Mouse (Mus musculus): Measurements from ENCODE around the gene Atg3. TPM values are rescaled to one million over a fixed set of nuclear protein-coding genes. Genes with fewer than 3 reads are reported as not detected.
A peak's percentile ranks its signal among the peaks of the same experiment; 100 is the strongest.

Atg3 gene
- 9.3 and 14.0 TPM in 2 replicates for total RNA-seq (2012; rRNA removed)

GRCm38 (mm10) chr16:45158522-45159388 lies at the start of gene Atg3, which contains the start of gene Slc35a5:
Atg3 (plus strand) TSS chr16:45158785.
Slc35a5 (minus strand) TSS chr16:45158706.
- TF ChIP-seq HCFC1 (IDR thresholded peaks at IDR 0.05; ENCODE audit: borderline replicate concordance, insufficient read depth, low read length) (0 out of 2 replicates have a peak, but pooled peaks have one; percentile 21), ZNF384 (IDR thresholded peaks at IDR 0.05; ENCODE audit: low read depth, low read length) (no peak)
- H3K9me3 ChIP-seq (ENCODE audit: control insufficient read depth, insufficient read depth, low read depth, low read length): no peaks in the 10 kb centered on the region
- peak; percentile 94 for DNase-seq (ENCODE audit: low read depth, low spot score)
- in situ Hi-C loops (cut with MboI; ENCODE audit: low sequenced_read_pairs in 2 of 2, unreplicated experiment in 2 of 2): no loop called here
- H3K4me1 ChIP-seq (ENCODE audit: control insufficient read depth in 2 of 2, insufficient read depth in 2 of 2, low read length in 2 of 2, poor library complexity in 1 of 2): peaks cover 0 to 5% of the 10 kb centered on the region in 2 experiments; a peak in 1 of 4 replicates
- peak within 1 kb of the TSS; percentile 93 to 97 for H3K4me3 ChIP-seq (ENCODE audit: insufficient read depth in 1 of 2, low read depth in 1 of 2, low read length in 2 of 2, poor library complexity in 1 of 2, severe bottlenecking in 1 of 2)
- no peaks in the 10 kb centered on the region for H3K36me3 ChIP-seq (ENCODE audit: control insufficient read depth, insufficient read depth, low read length, poor library complexity, severe bottlenecking)
- H3K27ac ChIP-seq (ENCODE audit: insufficient read depth, low read depth, low read length, poor library complexity, severe bottlenecking): peak within 1 kb of the TSS; percentile 57; the same call in 1 of the 2 replicates
- H3K9ac ChIP-seq (ENCODE audit: insufficient read depth, low read depth, low read length, poor library complexity, severe bottlenecking): peak within 1 kb of the TSS; percentile 96

- Histone ChIP-seq H3K27ac (ENCODE audit: insufficient read depth, low read depth, low read length, poor library complexity, severe bottlenecking) (no peak overlapping the region), H3K9me3 (ENCODE audit: control insufficient read depth, insufficient read depth, low read depth, low read length) (no peaks in the 10 kb centered on the region), H3K4me1 (ENCODE audit: control insufficient read depth in 2 of 2, insufficient read depth in 2 of 2, low read length in 2 of 2, poor library complexity in 1 of 2) (no peaks in the 10 kb centered on the region), H3K4me3 (ENCODE audit: insufficient read depth in 1 of 2, low read depth in 1 of 2, low read length in 2 of 2, poor library complexity in 1 of 2, severe bottlenecking in 1 of 2) (no peak overlapping the region), H3K36me3 (ENCODE audit: control insufficient read depth, insufficient read depth, low read length, poor library complexity, severe bottlenecking) (no peaks in the 10 kb centered on the region), H3K9ac (ENCODE audit: insufficient read depth, low read depth, low read length, poor library complexity, severe bottlenecking) (no peak overlapping the region)
- in situ Hi-C loops (cut with MboI; ENCODE audit: low sequenced_read_pairs in 2 of 2, unreplicated experiment in 2 of 2): no loop called here
- TF ChIP-seq MAFK (IDR thresholded peaks at IDR 0.05; ENCODE audit: insufficient read depth, low read depth, low read length): peak; percentile 71
- TF ChIP-seq ZNF384 (IDR thresholded peaks at IDR 0.05; ENCODE audit: low read depth, low read length): no peak
- TF ChIP-seq ZC3H11A (IDR thresholded peaks at IDR 0.05; ENCODE audit: borderline replicate concordance, low read depth, low read length): no peak
- no peak for TF ChIP-seq CHD2 (IDR thresholded peaks at IDR 0.05; ENCODE audit: low read depth, low read length)
- no peak for TF ChIP-seq HCFC1 (IDR thresholded peaks at IDR 0.05; ENCODE audit: borderline replicate concordance, insufficient read depth, low read length)
- DNase-seq (ENCODE audit: low read depth, low spot score): no peak
These were observed 48.1 kb upstream of the Atg3 start for GRCm38 (mm10) chr16:45110498-45110897.

GRCm38 (mm10) chr16:45117200-45117599 lies 41.4 kb upstream of the Atg3 start:
- no peak overlapping the region for H3K9ac ChIP-seq (ENCODE audit: insufficient read depth, low read depth, low read length, poor library complexity, severe bottlenecking)
- DNase-seq (ENCODE audit: low read depth, low spot score): no peak
- H3K4me3 ChIP-seq (ENCODE audit: insufficient read depth in 1 of 2, low read depth in 1 of 2, low read length in 2 of 2, poor library complexity in 1 of 2, severe bottlenecking in 1 of 2): no peak overlapping the region
- H3K9me3 ChIP-seq (ENCODE audit: control insufficient read depth, insufficient read depth, low read depth, low read length): no peaks in the 10 kb centered on the region
- TF ChIP-seq MAFK (IDR thresholded peaks at IDR 0.05; ENCODE audit: insufficient read depth, low read depth, low read length) (no peak), ZNF384 (IDR thresholded peaks at IDR 0.05; ENCODE audit: low read depth, low read length) (no peak), CHD2 (IDR thresholded peaks at IDR 0.05; ENCODE audit: low read depth, low read length) (no peak), ZC3H11A (IDR thresholded peaks at IDR 0.05; ENCODE audit: borderline replicate concordance, low read depth, low read length) (no peak), HCFC1 (IDR thresholded peaks at IDR 0.05; ENCODE audit: borderline replicate concordance, insufficient read depth, low read length) (no peak)
- no peaks in the 10 kb centered on the region for H3K36me3 ChIP-seq (ENCODE audit: control insufficient read depth, insufficient read depth, low read length, poor library complexity, severe bottlenecking)
- no peaks in the 10 kb centered on the region for H3K4me1 ChIP-seq (ENCODE audit: control insufficient read depth in 2 of 2, insufficient read depth in 2 of 2, low read length in 2 of 2, poor library complexity in 1 of 2)
- H3K27ac ChIP-seq (ENCODE audit: insufficient read depth, low read depth, low read length, poor library complexity, severe bottlenecking): no peak overlapping the region
- in situ Hi-C loops (cut with MboI; ENCODE audit: low sequenced_read_pairs in 2 of 2, unreplicated experiment in 2 of 2): no loop called here

GRCm38 (mm10) chr16:45118760-45119159 lies 39.8 kb upstream of the Atg3 start:
- H3K4me1 ChIP-seq (ENCODE audit: control insufficient read depth in 2 of 2, insufficient read depth in 2 of 2, low read length in 2 of 2, poor library complexity in 1 of 2): no peaks in the 10 kb centered on the region
- no peaks in the 10 kb centered on the region for H3K36me3 ChIP-seq (ENCODE audit: control insufficient read depth, insufficient read depth, low read length, poor library complexity, severe bottlenecking)
- no peak for DNase-seq (ENCODE audit: low read depth, low spot score)
- no peak overlapping the region for H3K4me3 ChIP-seq (ENCODE audit: insufficient read depth in 1 of 2, low read depth in 1 of 2, low read length in 2 of 2, poor library complexity in 1 of 2, severe bottlenecking in 1 of 2)
- in situ Hi-C loops (cut with MboI; ENCODE audit: low sequenced_read_pairs in 2 of 2, unreplicated experiment in 2 of 2): no loop called here
- H3K27ac ChIP-seq (ENCODE audit: insufficient read depth, low read depth, low read length, poor library complexity, severe bottlenecking): no peak overlapping the region
- no peak overlapping the region for H3K9ac ChIP-seq (ENCODE audit: insufficient read depth, low read depth, low read length, poor library complexity, severe bottlenecking)
- H3K9me3 ChIP-seq (ENCODE audit: control insufficient read depth, insufficient read depth, low read depth, low read length): no peaks in the 10 kb centered on the region
- no peak for TF ChIP-seq MAFK (IDR thresholded peaks at IDR 0.05; ENCODE audit: insufficient read depth, low read depth, low read length)
